Mouse (Mus musculus) liver, adult 2 months (tissue): ENCODE measurements around the gene Ctns.

Experiments used
- CTCF ChIP-seq: fragments of 200-500 bp; IDR thresholded peaks from 2 replicates; pipeline ENCODE4 v1.5.1; 2011; ENCODE audit warnings: low read depth, low read length, control low read depth
- POLR2A ChIP-seq: fragments of 200-500 bp; IDR thresholded peaks from 2 replicates; pipeline ENCODE4 v1.6.1; 2011; ENCODE audit warnings: low read length, control low read depth; ENCODE audit not compliant: insufficient read depth; ENCODE audit errors: extremely low read depth

DNA sequence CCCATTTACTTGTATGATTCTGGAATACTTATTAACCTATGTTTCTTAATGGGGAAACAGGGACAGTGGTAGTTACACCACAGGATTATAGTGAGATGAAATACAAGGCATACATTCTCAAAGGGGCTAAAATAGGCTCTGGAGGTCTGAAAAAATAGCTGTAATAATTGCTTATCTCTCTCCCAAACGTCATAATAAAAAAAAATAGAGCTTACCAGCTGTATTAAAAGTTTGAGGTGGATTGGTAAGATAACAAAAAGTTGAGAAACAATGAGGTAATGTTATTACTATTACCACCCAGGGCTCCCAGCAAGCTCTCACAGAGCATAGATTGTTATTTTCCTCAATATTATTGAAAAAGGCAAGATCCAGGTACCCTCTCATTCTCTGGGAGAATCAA is 652 bp downstream of the Ctns start:
- TF ChIP-seq CTCF (no peak), POLR2A (no peak)
